Mouse (Mus musculus): ENCODE measurements around the gene Rab3d. TPM values are rescaled to one million over a fixed set of nuclear protein-coding genes. Genes with fewer than 3 reads are reported as not detected.

The Rab3d gene
- polyA plus RNA-seq, 1 experiment: 23.3 TPM

GRCm38 (mm10) chr9:21858084-21858483, 59.9 kb downstream of the Rab3d start:
- no peak for TF ChIP-seq CTCF (IDR thresholded peaks at IDR 0.05; ENCODE audit: borderline replicate concordance, extremely low read depth, insufficient read depth, insufficient read length)
- no peak for TF ChIP-seq POLR2A (IDR thresholded peaks at IDR 0.05; ENCODE audit: borderline replicate concordance, extremely low read depth, insufficient read depth, insufficient read length, poor library complexity, severe bottlenecking)

GRCm38 (mm10) chr9:21857501-21857900, 60.5 kb downstream of the Rab3d start:
- DNase-seq (ENCODE audit: low read depth): no peak
- TF ChIP-seq POLR2A (IDR thresholded peaks at IDR 0.05; ENCODE audit: borderline replicate concordance, extremely low read depth, insufficient read depth, insufficient read length, poor library complexity, severe bottlenecking) (no peak), CTCF (IDR thresholded peaks at IDR 0.05; ENCODE audit: borderline replicate concordance, extremely low read depth, insufficient read depth, insufficient read length) (no peak)

More at GRCm38 (mm10) chr9:21858084-21858483, 59.9 kb downstream of the Rab3d start:
- no peak for DNase-seq (ENCODE audit: low read depth)

Other genes with a start within 250 kb of the Rab3d start
- gene Ldlr, start 194.7 kb downstream of the Rab3d start, polyA plus RNA-seq (2012; rRNA removed): 21.3 and 21.4 TPM in 2 replicates
- gene Spc24, start 157.9 kb downstream of the Rab3d start, polyA plus RNA-seq (2012; rRNA removed): 19.6 and 34.1 TPM in 2 replicates
- gene Kank2, start 119.4 kb downstream of the Rab3d start, polyA plus RNA-seq (2012; rRNA removed): 5.9 and 10.8 TPM in 2 replicates
- gene Angptl8, start 82.7 kb downstream of the Rab3d start, polyA plus RNA-seq (2012; rRNA removed): not detected in 2 replicates
- 53.6 and 59.4 TPM in 2 replicates for gene Dock6, start 65.6 kb downstream of the Rab3d start, polyA plus RNA-seq (2012; rRNA removed)
- gene Ccdc159, start 9.3 kb upstream of the Rab3d start, polyA plus RNA-seq (2012; rRNA removed): 15.7 and 16.1 TPM in 2 replicates
- 28.6 and 46.8 TPM in 2 replicates for gene Tmem205, start 9.4 kb upstream of the Rab3d start, polyA plus RNA-seq (2012; rRNA removed)
- 179 and 182 TPM in 2 replicates for gene Plppr2, start 18.8 kb upstream of the Rab3d start, polyA plus RNA-seq (2012; rRNA removed)
- 7.3 and 8.7 TPM in 2 replicates for gene Swsap1, start 37.6 kb upstream of the Rab3d start, polyA plus RNA-seq (2012; rRNA removed)
- 2.1 and 2.3 TPM in 2 replicates for gene Epor, start 45.3 kb upstream of the Rab3d start, polyA plus RNA-seq (2012; rRNA removed)
- gene Rgl3, start 71.3 kb upstream of the Rab3d start, polyA plus RNA-seq (2012; rRNA removed): 1.8 and 2.3 TPM in 2 replicates
- 5.2 and 6.7 TPM in 2 replicates for gene Ccdc151, start 84.4 kb upstream of the Rab3d start, polyA plus RNA-seq (2012; rRNA removed)
- 121 and 126 TPM in 2 replicates for gene Prkcsh, start 84.6 kb upstream of the Rab3d start, polyA plus RNA-seq (2012; rRNA removed)
- 203 and 265 TPM in 2 replicates for gene Elavl3, start 133.8 kb upstream of the Rab3d start, polyA plus RNA-seq (2012; rRNA removed)
- not detected in 2 replicates for gene Gm49318, start 153.1 kb upstream of the Rab3d start, polyA plus RNA-seq (2012; rRNA removed)
- 49.1 and 62.1 TPM in 2 replicates for gene Zfp653, start 153.2 kb upstream of the Rab3d start, polyA plus RNA-seq (2012; rRNA removed)
- gene Ecsit, start 167.2 kb upstream of the Rab3d start, polyA plus RNA-seq (2012; rRNA removed): 51.3 and 57.7 TPM in 2 replicates
- 0.35 and 0.55 TPM in 2 replicates for gene Cnn1, start 181.0 kb upstream of the Rab3d start, polyA plus RNA-seq (2012; rRNA removed)
- 138 and 193 TPM in 2 replicates for gene Elof1, start 199.0 kb upstream of the Rab3d start, polyA plus RNA-seq (2012; rRNA removed)
- 1.2 and 1.4 TPM in 2 replicates for gene Acp5, start 217.5 kb upstream of the Rab3d start, polyA plus RNA-seq (2012; rRNA removed)
- 62.4 and 82.8 TPM in 2 replicates for gene Pigyl, start 238.7 kb upstream of the Rab3d start, polyA plus RNA-seq (2012; rRNA removed)

All from brain, embryonic 14.5 days (tissue).